Mouse (Mus musculus) hindbrain, embryonic 14.5 days (tissue): ENCODE measurements at regions not wholly inside any gene's neighbourhood (a gene's known extent, or its start where the extent isn't known, plus 50 kb on each side); places are given as distances from the start of the nearest gene placed in this dataset.

Source experiments
- ATAC-seq: fragments of 200-750 bp; cut with Nextera tagmentation; 2 replicates; pipeline ENCODE4 v1.8.0; 2017; ENCODE audit warnings: moderate number of reproducible peaks, mild to moderate bottlenecking, moderate TSS enrichment, moderate library complexity; ENCODE audit not compliant: low FRiP score
- DNase-seq: peaks from one replicate; pipeline ENCODE4 v3.0.0-alpha.2; 2015; ENCODE audit warnings: low spot score
- H3K27ac ChIP-seq: fragments of 300-500 bp; sonication (generic); 2 replicates; pipeline ENCODE4 v1.5.1; 2014; ENCODE audit warnings: mild to moderate bottlenecking, moderate library complexity
- H3K27me3 ChIP-seq: fragments of 300-500 bp; sonication (generic); 2 replicates; pipeline ENCODE4 v1.6.1; 2014; ENCODE audit warnings: mild to moderate bottlenecking, low read length, mixed read lengths; ENCODE audit not compliant: control insufficient read depth, insufficient read depth
- H3K36me3 ChIP-seq: fragments of 300-500 bp; sonication (generic); replicated peaks from 2 replicates; pipeline ENCODE4 v1.6.1; 2014; ENCODE audit not compliant: control insufficient read depth, insufficient read depth
- H3K4me1 ChIP-seq: fragments of 300-500 bp; sonication (generic); replicated peaks from 2 replicates; pipeline ENCODE4 v1.6.1; 2014; ENCODE audit warnings: antibody characterized with exemption, low read length, mixed read lengths; ENCODE audit not compliant: control insufficient read depth, insufficient read depth
- H3K4me2 ChIP-seq: fragments of 300-500 bp; sonication (generic); replicated peaks from 2 replicates; pipeline ENCODE4 v1.6.1; 2014; ENCODE audit warnings: mild to moderate bottlenecking, moderate library complexity
- H3K4me3 ChIP-seq: fragments of 300-500 bp; sonication (generic); replicated peaks from 2 replicates; pipeline ENCODE4 v1.5.1; 2014; ENCODE audit warnings: mild to moderate bottlenecking, low read length
- H3K9ac ChIP-seq: fragments of 300-500 bp; sonication (generic); 2 replicates; pipeline ENCODE4 v1.6.1; 2014
- H3K9me3 ChIP-seq: fragments of 300-500 bp; sonication (generic); 2 replicates; pipeline ENCODE4 v1.6.1; 2016; ENCODE audit warnings: low read length; ENCODE audit not compliant: control insufficient read depth
- WGBS: fragments of 180-500 bp; shearing (Covaris S2); extraction: QIAGEN DNeasy Blood & Tissue Kit; methylation state at CpG from one replicate; pipeline ENCODE4 v1.1.7; 2014; 5-methylcytosine and 5-hydroxymethylcytosine counted together

DNA sequence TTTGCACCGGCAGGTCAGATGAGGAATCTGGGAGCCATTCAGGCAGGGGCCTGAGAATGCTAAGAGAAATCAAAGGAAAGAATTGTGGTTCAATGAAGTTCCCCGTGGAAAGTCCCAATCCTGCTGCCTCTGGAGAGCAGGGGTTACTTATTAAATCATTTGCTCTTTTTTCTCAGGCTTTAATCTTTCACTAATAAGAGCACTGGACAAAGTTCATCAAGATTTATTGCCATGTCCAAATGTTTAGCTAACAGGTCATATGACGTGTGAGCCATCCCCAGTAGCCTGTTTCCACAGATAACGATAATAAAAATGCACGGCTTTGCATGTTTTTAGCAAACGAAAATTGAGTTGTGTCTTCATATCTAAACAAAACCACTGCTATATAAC is 62.6 kb upstream of the Prkg2 start:
- WGBS, result 91% methylated on average over 6 of the region's 6 CpGs
- Histone ChIP-seq H3K4me1 (no peaks in the 10 kb centered on the region), H3K36me3 (no peaks in the 10 kb centered on the region), H3K4me2 (no peak overlapping the region), H3K9ac (no peak overlapping the region), H3K27ac (no peak overlapping the region), H3K4me3 (no peak overlapping the region), H3K9me3 (no peaks in the 10 kb centered on the region), H3K27me3 (no peaks in the 10 kb centered on the region)
- ATAC-seq, result no peak
- no peak for DNase-seq

- H3K4me3 ChIP-seq, result no peak overlapping the region
- WGBS, result 96% methylated on average over 7 of the region's 7 CpGs
- no peaks in the 10 kb centered on the region for H3K9me3 ChIP-seq
- H3K27me3 ChIP-seq, result no peaks in the 10 kb centered on the region
- H3K9ac ChIP-seq, result no peak overlapping the region
- H3K4me1 ChIP-seq, result no peaks in the 10 kb centered on the region
- ATAC-seq (no peak), DNase-seq (no peak)
- H3K27ac ChIP-seq, result no peak overlapping the region
- H3K4me2 ChIP-seq, result no peak overlapping the region
- no peaks in the 10 kb centered on the region for H3K36me3 ChIP-seq
These were observed 62.0 kb upstream of the Prkg2 start for GRCm38 (mm10) chr5:99099014-99099726.
